Mouse (Mus musculus): Measurements from ENCODE around the gene Upk1b. TPM values are rescaled to one million over a fixed set of nuclear protein-coding genes. Genes with fewer than 3 reads are reported as not detected.
A peak's percentile ranks its signal among the peaks of the same experiment; 100 is the strongest.

Gene Upk1b
- polyA plus RNA-seq, 1 experiment from 2014 or later: 0.16 TPM

DNA sequence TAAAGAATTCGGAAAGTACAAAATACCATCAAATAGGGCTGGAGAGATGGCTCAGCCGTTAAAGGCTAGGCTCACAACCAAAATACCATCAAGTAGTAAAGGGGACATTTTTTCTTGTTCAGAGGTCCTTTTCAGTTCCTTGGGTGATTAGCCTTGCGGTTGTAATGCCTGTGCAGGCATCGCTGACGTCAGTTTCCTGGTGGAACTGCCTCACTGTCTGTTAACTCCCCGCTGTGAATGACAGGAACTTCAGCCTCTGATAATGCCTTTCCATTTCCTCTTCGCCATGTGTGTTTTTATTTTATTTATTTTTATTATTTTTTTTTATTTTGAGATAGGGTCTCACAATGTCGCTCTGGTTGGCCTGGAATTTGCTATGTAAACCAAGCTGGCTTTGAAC is 69.2 kb downstream of the Upk1b start:
- WGBS: 65% methylated on average over 8 of the region's 8 CpGs
- H3K9ac ChIP-seq: no peak overlapping the region
- no peak overlapping the region for H3K4me2 ChIP-seq (replicated peaks)
- no peaks in the 10 kb centered on the region for H3K27me3 ChIP-seq (ENCODE audit: control insufficient read depth, insufficient read depth, low read length)
- H3K9me3 ChIP-seq (ENCODE audit: control insufficient read depth, low read length): no peaks in the 10 kb centered on the region
- ATAC-seq (ENCODE audit: low FRiP score) (no peak), DNase-seq (ENCODE audit: low spot score) (no peak)
- H3K4me3 ChIP-seq (replicated peaks; ENCODE audit: low read length): no peak overlapping the region
- no peak overlapping the region for H3K27ac ChIP-seq
- H3K4me1 ChIP-seq (replicated peaks; ENCODE audit: control insufficient read depth, insufficient read depth, low read length): no peaks in the 10 kb centered on the region
- no peaks in the 10 kb centered on the region for H3K36me3 ChIP-seq (replicated peaks; ENCODE audit: control insufficient read depth, insufficient read depth)

DNA sequence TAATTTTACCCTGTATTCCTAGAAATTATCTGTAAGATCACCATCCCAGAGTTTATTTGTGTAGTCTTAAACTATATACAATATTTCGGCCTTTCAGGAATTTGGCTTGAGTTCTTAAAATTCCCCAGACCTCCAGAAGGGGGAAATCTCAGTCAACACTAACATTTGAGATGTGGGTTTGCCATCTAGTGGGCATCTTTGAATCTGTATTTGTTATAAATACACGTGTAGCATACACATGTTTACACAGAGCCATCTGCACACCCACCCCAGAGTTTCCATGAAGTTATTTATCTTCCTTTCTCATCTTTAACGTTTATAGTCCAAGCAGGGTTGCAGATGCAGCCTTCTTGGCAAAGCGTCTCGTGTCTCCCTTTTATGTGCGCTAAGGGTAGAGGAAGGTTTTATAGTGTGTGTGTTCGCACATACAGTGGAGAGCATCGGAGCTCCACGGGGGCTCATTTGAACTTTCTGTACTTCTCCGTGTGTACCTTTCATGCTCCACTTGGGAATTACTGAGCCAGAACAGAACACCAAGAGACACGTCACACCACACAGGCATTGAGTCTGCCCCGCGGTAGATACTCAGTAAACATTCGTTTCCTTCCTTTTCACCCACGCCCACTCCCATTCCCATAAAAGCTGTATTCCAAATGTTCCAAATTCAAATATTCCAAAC is 70.4 kb downstream of the Upk1b start:
- H3K27ac ChIP-seq: no peak overlapping the region
- no peak overlapping the region for H3K4me3 ChIP-seq (replicated peaks; ENCODE audit: low read length)
- H3K36me3 ChIP-seq (replicated peaks; ENCODE audit: control insufficient read depth, insufficient read depth): no peaks in the 10 kb centered on the region
- H3K4me2 ChIP-seq (replicated peaks): no peak overlapping the region
- DNase-seq (ENCODE audit: low spot score) (peak; percentile 75), ATAC-seq (ENCODE audit: low FRiP score) (no peak; the same call in 1 of the 2 replicates)
- H3K9ac ChIP-seq: no peak overlapping the region
- H3K4me1 ChIP-seq (replicated peaks; ENCODE audit: control insufficient read depth, insufficient read depth, low read length): no peaks in the 10 kb centered on the region
- 64% methylated on average over 15 of the region's 15 CpGs for WGBS
- no peaks in the 10 kb centered on the region for H3K27me3 ChIP-seq (ENCODE audit: control insufficient read depth, insufficient read depth, low read length)
- H3K9me3 ChIP-seq (ENCODE audit: control insufficient read depth, low read length): no peaks in the 10 kb centered on the region

GRCm38 (mm10) chr16:38729139-38729538 is 71.0 kb downstream of the Upk1b start:
- Histone ChIP-seq H3K9me3 (ENCODE audit: control insufficient read depth, low read length) (no peaks in the 10 kb centered on the region), H3K27ac (no peak overlapping the region), H3K9ac (no peak overlapping the region), H3K4me1 (replicated peaks; ENCODE audit: control insufficient read depth, insufficient read depth, low read length) (no peaks in the 10 kb centered on the region), H3K27me3 (ENCODE audit: control insufficient read depth, insufficient read depth, low read length) (no peaks in the 10 kb centered on the region), H3K4me3 (replicated peaks; ENCODE audit: low read length) (no peak overlapping the region), H3K4me2 (replicated peaks) (no peak overlapping the region), H3K36me3 (replicated peaks; ENCODE audit: control insufficient read depth, insufficient read depth) (no peaks in the 10 kb centered on the region)
- 84% methylated on average over 6 of the region's 6 CpGs for WGBS
- no peak for ATAC-seq (ENCODE audit: low FRiP score)
- no peak for DNase-seq (ENCODE audit: low spot score)

- WGBS: 94% methylated on average over 15 of the region's 15 CpGs
- Histone ChIP-seq H3K4me1 (replicated peaks; ENCODE audit: control insufficient read depth, insufficient read depth, low read length) (no peaks in the 10 kb centered on the region), H3K4me3 (replicated peaks; ENCODE audit: low read length) (no peak overlapping the region)
These were observed 71.5 kb downstream of the Upk1b start for GRCm38 (mm10) chr16:38728576-38729132.

GRCm38 (mm10) chr16:38724974-38725373 is 75.2 kb downstream of the Upk1b start:
- Histone ChIP-seq H3K4me2 (replicated peaks) (no peak overlapping the region), H3K27ac (no peak overlapping the region), H3K4me1 (replicated peaks; ENCODE audit: control insufficient read depth, insufficient read depth, low read length) (no peaks in the 10 kb centered on the region), H3K9me3 (ENCODE audit: control insufficient read depth, low read length) (no peaks in the 10 kb centered on the region), H3K9ac (no peak overlapping the region), H3K36me3 (replicated peaks; ENCODE audit: control insufficient read depth, insufficient read depth) (no peaks in the 10 kb centered on the region), H3K4me3 (replicated peaks; ENCODE audit: low read length) (no peak overlapping the region), H3K27me3 (ENCODE audit: control insufficient read depth, insufficient read depth, low read length) (no peaks in the 10 kb centered on the region)
- 56% methylated on average over 13 of the region's 13 CpGs for WGBS
- ATAC-seq (ENCODE audit: low FRiP score) (no peak), DNase-seq (ENCODE audit: low spot score) (no peak)

More at GRCm38 (mm10) chr16:38728576-38729132, 71.5 kb downstream of the Upk1b start:
- ATAC-seq (ENCODE audit: low FRiP score): no peak
- no peaks in the 10 kb centered on the region for H3K27me3 ChIP-seq (ENCODE audit: control insufficient read depth, insufficient read depth, low read length)
- no peak for DNase-seq (ENCODE audit: low spot score)
- no peak overlapping the region for H3K4me2 ChIP-seq (replicated peaks)
- H3K9me3 ChIP-seq (ENCODE audit: control insufficient read depth, low read length): no peaks in the 10 kb centered on the region
- no peak overlapping the region for H3K9ac ChIP-seq
- H3K36me3 ChIP-seq (replicated peaks; ENCODE audit: control insufficient read depth, insufficient read depth): no peaks in the 10 kb centered on the region
- H3K27ac ChIP-seq: no peak overlapping the region

DNA sequence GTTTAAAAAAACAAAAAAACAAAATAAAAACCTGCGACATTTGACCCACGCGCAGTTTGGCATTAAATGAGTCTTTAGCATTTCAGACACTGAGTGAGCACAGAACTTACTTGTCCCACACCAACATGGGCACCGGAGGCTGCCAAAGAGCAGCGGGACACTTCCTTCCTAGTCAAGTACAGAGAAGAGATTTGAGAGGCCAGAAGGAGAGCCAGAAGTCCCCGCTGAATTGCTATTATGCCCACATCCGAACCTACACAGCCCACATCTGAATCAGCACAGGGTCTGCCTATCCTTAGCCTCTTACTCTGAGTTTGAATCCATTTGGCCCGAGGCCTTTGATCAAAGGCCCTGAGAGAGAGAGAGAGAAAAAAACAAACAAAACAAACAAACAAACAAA is 75.9 kb downstream of the Upk1b start:
- H3K9me3 ChIP-seq (ENCODE audit: control insufficient read depth, low read length): no peaks in the 10 kb centered on the region
- no peaks in the 10 kb centered on the region for H3K4me1 ChIP-seq (replicated peaks; ENCODE audit: control insufficient read depth, insufficient read depth, low read length)
- H3K4me3 ChIP-seq (replicated peaks; ENCODE audit: low read length): no peak overlapping the region
- H3K9ac ChIP-seq: no peak overlapping the region
- no peaks in the 10 kb centered on the region for H3K27me3 ChIP-seq (ENCODE audit: control insufficient read depth, insufficient read depth, low read length)
- 81% methylated on average over 8 of the region's 8 CpGs for WGBS
- no peaks in the 10 kb centered on the region for H3K36me3 ChIP-seq (replicated peaks; ENCODE audit: control insufficient read depth, insufficient read depth)
- H3K4me2 ChIP-seq (replicated peaks): no peak overlapping the region
- ATAC-seq (ENCODE audit: low FRiP score) (no peak), DNase-seq (ENCODE audit: low spot score) (no peak)
- peak overlapping the region; percentile 43; the same call in 1 of the 2 replicates for H3K27ac ChIP-seq

Other genes starting within 250 kb of the Upk1b start
- 33.2 and 45.9 TPM in 2 replicates for gene Tmem39a, start 241.6 kb downstream of the Upk1b start, polyA plus RNA-seq (2014; fragmentation: Nextera tagmentation; extraction: Ambion mirVana)
- gene Arhgap31, start 87.1 kb downstream of the Upk1b start, polyA plus RNA-seq (2014; fragmentation: Nextera tagmentation; extraction: Ambion mirVana): 5.6 and 7.8 TPM in 2 replicates
- gene B4galt4, start 58.1 kb downstream of the Upk1b start, polyA plus RNA-seq (2014; fragmentation: Nextera tagmentation; extraction: Ambion mirVana): 40.0 and 41.7 TPM in 2 replicates
- not detected in 2 replicates for gene 4930435E12Rik, start 28.4 kb upstream of the Upk1b start, polyA plus RNA-seq (2014; fragmentation: Nextera tagmentation; extraction: Ambion mirVana)
- gene Igsf11, start 92.3 kb upstream of the Upk1b start, polyA plus RNA-seq (2014; fragmentation: Nextera tagmentation; extraction: Ambion mirVana): 3.5 and 4.5 TPM in 2 replicates

Data from hindbrain, embryonic 14.5 days (tissue).